Mouse (Mus musculus) erythroblast, embryonic 14.5 days (primary cell): ENCODE measurements around the gene Dusp14.

ENCODE experiments used
- GATA1 ChIP-seq: IDR thresholded peaks from 2 replicates; pipeline ENCODE4 v1.6.1; 2012; ENCODE audit warnings: low read length, inconsistent platforms, mixed read lengths
- TAL1 ChIP-seq: IDR thresholded peaks from 3 replicates; pipeline ENCODE4 v1.6.1; 2012; ENCODE audit warnings: low read length, inconsistent platforms, mixed read lengths

- TF ChIP-seq GATA1 (no peak), TAL1 (no peak)
Observed at GRCm38 (mm10) chr11:84117431-84117830, 48.4 kb upstream of the Dusp14 start.
